Mouse (Mus musculus) midbrain, embryonic 16.5 days (tissue): ENCODE results near the gene Rad52. TPM values are rescaled to one million over a fixed set of nuclear protein-coding genes. Genes with fewer than 3 reads are reported as not detected.

Experiments
- polyA plus RNA-seq: library from polyadenylated mRNA; unstranded; fragments of >200 nt; fragmentation: Nextera tagmentation; extraction: Ambion mirVana; gene quantifications from 2 replicates; pipeline ENCODE4 v1.2.1, GENCODE M21; 2015

Gene Rad52
- polyA plus RNA-seq, 1 experiment from 2014 or later, result 24.1 TPM

Other genes starting within 250 kb of the Rad52 start
- 47.9 and 52.9 TPM in 2 replicates for gene Erc1, start 54.5 kb upstream of the Rad52 start, polyA plus RNA-seq
- gene Wnk1, start 136.0 kb downstream of the Rad52 start, polyA plus RNA-seq, result 40.6 and 45.9 TPM in 2 replicates
- gene Ninj2, start 190.7 kb downstream of the Rad52 start, polyA plus RNA-seq, result not detected in 2 replicates